Mouse (Mus musculus): ENCODE measurements around the gene Rmnd5b. TPM values are rescaled to one million over a fixed set of nuclear protein-coding genes. Genes with fewer than 3 reads are reported as not detected.
"Not testable (repeated sequence)": the region's sequence is repeated elsewhere in the genome, so short reads cannot be mapped to it uniquely, and the experiment has no call there.

Gene Rmnd5b
- polyA plus RNA-seq, 1 experiment from 2014 or later = 25.1 TPM

- Histone ChIP-seq H3K4me1 (replicated peaks) (peaks cover 61% of the 10 kb centered on the region), H3K4me2 (peak overlapping the region; percentile 86), H3K36me3 (no peaks in the 10 kb centered on the region; the same call in 1 of the 2 replicates), H3K9ac (peak overlapping the region; percentile 85), H3K9me3 (replicated peaks) (no peaks in the 10 kb centered on the region), H3K4me3 (replicated peaks) (peak overlapping the region; percentile 82), H3K27me3 (0 out of 2 replicates have a peak, but pooled peaks cover 2% of the 10 kb centered on the region), H3K27ac (peak overlapping the region; percentile 91)
- WGBS (ENCODE audit: insufficient replicate concordance) = 3% methylated on average over 6 of the region's 6 CpGs
- ATAC-seq (ENCODE audit: low read depth) (peak; percentile 49), DNase-seq (peak; percentile 67)
These were observed 608 bp upstream of the Rmnd5b start for GRCm38 (mm10) chr11:51636323-51636684.

GRCm38 (mm10) chr11:51635127-51635524 lies 570 bp downstream of the Rmnd5b start:
- no peak for DNase-seq
- Histone ChIP-seq H3K4me1 (replicated peaks) (peaks cover 64% of the 10 kb centered on the region), H3K4me3 (replicated peaks) (peak overlapping the region; percentile 82), H3K9ac (peak overlapping the region; percentile 85), H3K9me3 (replicated peaks) (no peaks in the 10 kb centered on the region), H3K27ac (peak overlapping the region; percentile 91), H3K4me2 (peak overlapping the region; percentile 86), H3K36me3 (peaks cover 3% of the 10 kb centered on the region; the same call in 1 of the 2 replicates), H3K27me3 (0 out of 2 replicates have a peak, but pooled peaks cover 2% of the 10 kb centered on the region)
- 2% methylated on average over 6 of the region's 6 CpGs for WGBS (ENCODE audit: insufficient replicate concordance)
- ATAC-seq (ENCODE audit: low read depth) = peak; percentile 37

GRCm38 (mm10) chr11:51633721-51634120 lies 2.0 kb downstream of the Rmnd5b start:
- Histone ChIP-seq H3K9ac (peak overlapping the region; percentile 24; the same call in 1 of the 2 replicates), H3K4me2 (no peak overlapping the region), H3K4me1 (replicated peaks) (peaks cover 71% of the 10 kb centered on the region), H3K4me3 (replicated peaks) (no peak overlapping the region), H3K36me3 (peaks cover 12% of the 10 kb centered on the region), H3K27ac (peak overlapping the region; percentile 91), H3K9me3 (replicated peaks) (no peaks in the 10 kb centered on the region), H3K27me3 (0 out of 2 replicates have a peak, but pooled peaks cover 2% of the 10 kb centered on the region)
- ATAC-seq (ENCODE audit: low read depth) (no peak), DNase-seq (no peak)
- WGBS (ENCODE audit: insufficient replicate concordance) = 90% methylated on average over 3 of the region's 3 CpGs

GRCm38 (mm10) chr11:51633200-51633599 lies 2.5 kb downstream of the Rmnd5b start:
- DNase-seq = not testable (repeated sequence)
- H3K4me1 ChIP-seq (replicated peaks) = peaks cover 67% of the 10 kb centered on the region

GRCm38 (mm10) chr11:51632130-51632753 lies 3.5 kb downstream of the Rmnd5b start:
- no peaks in the 10 kb centered on the region for H3K27me3 ChIP-seq
- H3K4me1 ChIP-seq (replicated peaks) = peaks cover 58% of the 10 kb centered on the region
- DNase-seq (no peak), ATAC-seq (ENCODE audit: low read depth) (no peak)
- H3K4me3 ChIP-seq (replicated peaks) = no peak overlapping the region
- 60% methylated on average over 6 of the region's 6 CpGs for WGBS (ENCODE audit: insufficient replicate concordance)
- peak overlapping the region; percentile 32; the same call in 1 of the 2 replicates for H3K27ac ChIP-seq
- H3K36me3 ChIP-seq = peaks cover 27% of the 10 kb centered on the region
- no peaks in the 10 kb centered on the region for H3K9me3 ChIP-seq (replicated peaks)
- no peak overlapping the region for H3K9ac ChIP-seq
- H3K4me2 ChIP-seq = no peak overlapping the region

More at GRCm38 (mm10) chr11:51633200-51633599, 2.5 kb downstream of the Rmnd5b start:
- H3K9me3 ChIP-seq (replicated peaks); H3K27ac ChIP-seq; H3K27me3 ChIP-seq; ATAC-seq (ENCODE audit: low read depth); H3K4me3 ChIP-seq (replicated peaks); H3K9ac ChIP-seq; H3K4me2 ChIP-seq: not testable (repeated sequence)
- WGBS (ENCODE audit: insufficient replicate concordance) = 66% methylated on average over 7 of the region's 7 CpGs
- peaks cover 17% of the 10 kb centered on the region for H3K36me3 ChIP-seq

GRCm38 (mm10) chr11:51629651-51630314 lies 5.9 kb downstream of the Rmnd5b start:
- H3K27me3 ChIP-seq = no peaks in the 10 kb centered on the region
- peaks cover 51% of the 10 kb centered on the region for H3K4me1 ChIP-seq (replicated peaks)
- H3K9me3 ChIP-seq (replicated peaks) = no peaks in the 10 kb centered on the region
- no peak overlapping the region for H3K4me3 ChIP-seq (replicated peaks)
- no peak overlapping the region for H3K4me2 ChIP-seq
- no peak for DNase-seq
- H3K9ac ChIP-seq = no peak overlapping the region
- peaks cover 49% of the 10 kb centered on the region for H3K36me3 ChIP-seq
- H3K27ac ChIP-seq = no peak overlapping the region
- ATAC-seq (ENCODE audit: low read depth) = no peak
- WGBS (ENCODE audit: insufficient replicate concordance) = 55% methylated on average over 15 of the region's 15 CpGs

- H3K9me3 ChIP-seq (replicated peaks) = no peaks in the 10 kb centered on the region
- no peak for ATAC-seq (ENCODE audit: low read depth)
- no peak overlapping the region for H3K27ac ChIP-seq
- no peaks in the 10 kb centered on the region for H3K27me3 ChIP-seq
- H3K4me1 ChIP-seq (replicated peaks) = peaks cover 49% of the 10 kb centered on the region
- no peak overlapping the region for H3K9ac ChIP-seq
- no peak overlapping the region for H3K4me2 ChIP-seq
- DNase-seq = no peak
- H3K36me3 ChIP-seq = peaks cover 68% of the 10 kb centered on the region
- WGBS (ENCODE audit: insufficient replicate concordance) = 82% methylated on average over 8 of the region's 8 CpGs
- H3K4me3 ChIP-seq (replicated peaks) = no peak overlapping the region
These were observed 7.8 kb downstream of the Rmnd5b start for GRCm38 (mm10) chr11:51627907-51628306.

- H3K4me1 ChIP-seq (replicated peaks) = peaks cover 48% of the 10 kb centered on the region
- H3K9ac ChIP-seq = no peak overlapping the region
- H3K4me2 ChIP-seq = no peak overlapping the region
- ATAC-seq (ENCODE audit: low read depth) (no peak), DNase-seq (no peak)
- peaks cover 73% of the 10 kb centered on the region for H3K36me3 ChIP-seq
- WGBS (ENCODE audit: insufficient replicate concordance) = 84% methylated on average over 9 of the region's 9 CpGs
- H3K27ac ChIP-seq = no peak overlapping the region
- no peak overlapping the region for H3K4me3 ChIP-seq (replicated peaks)
- H3K9me3 ChIP-seq (replicated peaks) = no peaks in the 10 kb centered on the region
- H3K27me3 ChIP-seq = no peaks in the 10 kb centered on the region
These were observed 8.3 kb downstream of the Rmnd5b start for GRCm38 (mm10) chr11:51627425-51627824.

- H3K27ac ChIP-seq = peak overlapping the region; percentile 69
- 58% methylated on average over 5 of the region's 5 CpGs for WGBS (ENCODE audit: insufficient replicate concordance)
- peaks cover 61% of the 10 kb centered on the region for H3K4me1 ChIP-seq (replicated peaks)
- peak overlapping the region; percentile 29 for H3K9ac ChIP-seq
- H3K4me3 ChIP-seq (replicated peaks) = no peak overlapping the region
- H3K4me2 ChIP-seq = no peak overlapping the region
- peaks cover 81% of the 10 kb centered on the region for H3K36me3 ChIP-seq
- peak; percentile 70 for ATAC-seq (ENCODE audit: low read depth)
- H3K27me3 ChIP-seq = no peaks in the 10 kb centered on the region
- H3K9me3 ChIP-seq (replicated peaks) = no peaks in the 10 kb centered on the region
- peak; percentile 47 for DNase-seq
These were observed 10.4 kb downstream of the Rmnd5b start for GRCm38 (mm10) chr11:51625187-51625820.

- H3K4me1 ChIP-seq (replicated peaks) = peaks cover 69% of the 10 kb centered on the region
- H3K9ac ChIP-seq = no peak overlapping the region
These were observed 12.7 kb downstream of the Rmnd5b start for GRCm38 (mm10) chr11:51622971-51623491.

GRCm38 (mm10) chr11:51621776-51622175 lies 13.9 kb downstream of the Rmnd5b start:
- no peak overlapping the region for H3K27ac ChIP-seq
- peak overlapping the region; percentile 91 for H3K4me2 ChIP-seq
- H3K9me3 ChIP-seq (replicated peaks) = no peaks in the 10 kb centered on the region
- no peaks in the 10 kb centered on the region for H3K27me3 ChIP-seq
- WGBS (ENCODE audit: insufficient replicate concordance) = 91% methylated on average over 2 of the region's 2 CpGs
- H3K9ac ChIP-seq = peak overlapping the region; percentile 85
- peaks cover 69% of the 10 kb centered on the region for H3K4me1 ChIP-seq (replicated peaks)
- no peak overlapping the region for H3K4me3 ChIP-seq (replicated peaks)
- ATAC-seq (ENCODE audit: low read depth) (no peak), DNase-seq (no peak)
- H3K36me3 ChIP-seq = peaks cover 52% of the 10 kb centered on the region

More at GRCm38 (mm10) chr11:51622971-51623491, 12.7 kb downstream of the Rmnd5b start:
- ATAC-seq (ENCODE audit: low read depth) = no peak
- no peaks in the 10 kb centered on the region for H3K9me3 ChIP-seq (replicated peaks)
- DNase-seq = no peak
- H3K36me3 ChIP-seq = peaks cover 65% of the 10 kb centered on the region
- H3K4me3 ChIP-seq (replicated peaks) = no peak overlapping the region
- H3K27me3 ChIP-seq = no peaks in the 10 kb centered on the region
- no peak overlapping the region for H3K4me2 ChIP-seq
- 78% methylated on average over 7 of the region's 7 CpGs for WGBS (ENCODE audit: insufficient replicate concordance)
- no peak overlapping the region for H3K27ac ChIP-seq
